Mouse (Mus musculus) right cerebral cortex, postnatal 14 days (tissue): ENCODE data around the gene Pqlc2.

Experiments used
- DNase-seq: peaks from one replicate; pipeline ENCODE4 v3.0.0; 2022

Pqlc2 gene

GRCm38 (mm10) chr4:139259302-139259871 is 51.1 kb downstream of the Pqlc2 start:
- DNase-seq, result no peak

GRCm38 (mm10) chr4:139258621-139259301 is 51.7 kb downstream of the Pqlc2 start:
- DNase-seq, result no peak

- DNase-seq, result no peak
Measured at GRCm38 (mm10) chr4:139256708-139257107, 53.8 kb downstream of the Pqlc2 start.

GRCm38 (mm10) chr4:139256146-139256545 is 54.4 kb downstream of the Pqlc2 start:
- no peak for DNase-seq

GRCm38 (mm10) chr4:139253206-139253605 is 57.3 kb downstream of the Pqlc2 start:
- DNase-seq, result no peak

- DNase-seq, result peak; percentile 70
Measured at GRCm38 (mm10) chr4:139252051-139252760, 58.3 kb downstream of the Pqlc2 start.

DNA sequence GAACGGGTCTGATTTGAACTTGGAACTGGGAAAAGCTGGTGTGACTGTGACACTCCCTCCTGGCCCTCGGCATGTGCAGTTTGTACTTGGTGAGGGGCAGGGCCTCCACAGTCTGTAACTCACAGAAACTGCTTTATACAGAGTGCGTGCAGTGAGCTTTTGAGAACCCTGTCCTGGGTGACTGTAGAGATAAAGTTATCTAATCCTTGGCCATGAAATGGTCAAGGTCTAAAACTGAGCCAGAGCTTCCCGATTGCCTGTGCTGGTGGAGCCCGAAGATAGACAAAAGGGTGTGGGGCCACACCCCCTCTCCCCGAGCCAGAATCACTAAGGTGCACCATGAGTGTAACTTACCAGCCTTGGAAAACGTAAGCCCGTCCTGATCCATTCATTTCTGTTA is 59.6 kb downstream of the Pqlc2 start:
- no peak for DNase-seq

DNA sequence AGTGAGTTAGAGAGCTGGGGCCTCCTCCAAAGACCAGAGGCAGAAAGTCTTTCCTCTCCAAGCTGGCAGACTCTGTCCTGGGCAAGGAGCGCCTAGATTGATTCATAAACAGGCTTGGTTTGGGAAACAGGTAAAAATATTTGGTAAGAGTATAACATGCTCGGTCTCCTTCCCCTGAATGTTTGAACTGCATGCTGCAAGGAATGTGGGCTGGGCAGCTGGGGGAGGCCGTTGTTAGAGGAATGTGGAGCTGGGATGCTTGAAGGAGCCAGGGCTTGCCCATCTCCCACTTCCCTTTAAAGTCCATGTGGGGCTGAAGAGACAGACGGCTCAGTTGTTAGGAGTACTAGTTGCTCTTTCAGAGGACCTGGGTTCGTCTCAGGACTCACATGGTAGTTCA is 60.5 kb downstream of the Pqlc2 start:
- DNase-seq, result no peak

DNA sequence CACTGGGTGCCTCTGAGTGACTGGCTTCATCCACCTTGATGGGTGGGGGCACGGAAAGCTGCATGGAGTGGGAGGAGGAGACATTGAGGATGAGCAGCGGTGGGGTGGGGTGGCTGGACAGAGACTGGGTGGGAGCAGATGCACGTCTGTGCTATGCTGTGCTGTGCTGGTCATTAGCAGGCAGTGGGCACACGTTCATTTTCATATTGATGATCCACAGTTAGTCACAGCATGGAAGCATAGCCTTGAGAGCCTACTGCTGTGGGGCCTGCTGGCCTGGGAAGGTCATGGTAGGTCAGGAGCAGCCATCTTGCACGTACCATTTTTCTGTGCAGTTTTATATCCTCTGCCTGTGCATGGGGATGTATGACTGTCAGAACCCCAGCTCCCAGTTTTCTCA is 61.8 kb downstream of the Pqlc2 start:
- no peak for DNase-seq

DNA sequence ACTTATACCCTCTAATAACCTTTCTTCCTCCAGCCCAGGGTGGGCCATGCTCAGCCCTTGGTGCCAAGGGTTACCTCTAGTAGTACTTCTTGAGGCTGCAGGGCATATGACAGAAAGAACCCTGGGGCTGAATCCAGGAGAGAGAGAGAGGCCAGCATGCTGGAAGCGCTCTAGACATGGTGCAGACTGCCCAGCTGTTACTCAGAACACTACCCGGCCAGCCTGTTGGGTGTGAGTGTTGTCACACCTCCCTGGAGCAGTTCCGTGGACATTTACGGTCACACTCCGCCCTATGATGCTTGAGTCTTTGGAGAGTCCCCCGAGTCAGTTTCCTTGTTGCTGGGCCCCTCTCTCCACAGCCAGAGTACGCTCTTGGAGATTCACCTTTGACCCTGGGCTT is 62.5 kb downstream of the Pqlc2 start:
- no peak for DNase-seq

GRCm38 (mm10) chr4:139246130-139246877 is 64.2 kb downstream of the Pqlc2 start:
- DNase-seq, result no peak

- no peak for DNase-seq
Measured at GRCm38 (mm10) chr4:139245534-139245933, 65.0 kb downstream of the Pqlc2 start.

DNA sequence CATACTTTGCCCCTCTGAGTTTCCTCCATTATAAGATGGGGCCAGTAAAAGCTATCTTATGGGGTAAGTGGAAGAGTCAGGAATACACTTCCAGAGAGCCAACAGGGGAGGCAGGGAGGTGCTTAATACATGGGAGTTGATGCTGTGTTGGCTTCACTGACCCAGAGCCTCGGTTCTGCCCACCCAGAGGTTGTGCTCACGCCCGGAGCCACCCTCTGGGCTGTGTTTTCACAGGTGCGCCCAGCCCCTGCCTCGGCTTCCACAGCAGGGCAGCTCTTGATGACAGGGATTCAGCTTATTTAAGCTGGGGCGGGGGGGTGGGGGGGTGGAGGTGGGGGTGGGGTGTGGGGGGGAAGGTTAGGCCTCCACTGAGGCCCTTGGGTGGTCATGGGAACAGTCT is 65.7 kb downstream of the Pqlc2 start:
- no peak for DNase-seq

GRCm38 (mm10) chr4:139244176-139244575 is 66.3 kb downstream of the Pqlc2 start:
- DNase-seq, result no peak
